Mouse (Mus musculus) liver, embryonic 14.5 days (tissue): Measurements from ENCODE around the gene Mkrn2os.

ENCODE experiments used
- CTCF ChIP-seq: IDR thresholded peaks from 2 replicates; pipeline ENCODE4 v1.5.1; 2016; ENCODE audit warnings: antibody characterized with exemption, low read depth, control low read depth
- EP300 ChIP-seq: IDR thresholded peaks from 2 replicates; pipeline ENCODE4 v1.6.1; 2016; ENCODE audit warnings: antibody characterized with exemption, low read depth

GRCm38 (mm10) chr6:115606461-115606860, 14.1 kb upstream of the Mkrn2os start:
- TF ChIP-seq CTCF (no peak), EP300 (no peak)
